Mouse (Mus musculus) left cerebral cortex, adult 2 months (tissue): ENCODE measurements around the gene Myo1h. TPM values are rescaled to one million over a fixed set of nuclear protein-coding genes. Genes with fewer than 3 reads are reported as not detected.

Experiments
- DNase-seq, 2 experiments: peaks; one replicate each; pipeline ENCODE4 v3.0.0; 2021 to 2022; ENCODE audit warnings: low spot score in 2 of 2, mixed read lengths in 1 of 2; ENCODE audit errors: extremely low spot score in 1 of 2
- H3K27ac ChIP-seq: fragments of 200-600 bp; 2 replicates; pipeline ENCODE4 v1.8.1; 2022
- H3K4me3 ChIP-seq: fragments of 200-600 bp; 2 replicates; pipeline ENCODE4 v1.8.1; 2022
- CTCF ChIP-seq: fragments of 200-600 bp; IDR thresholded peaks from 2 replicates; pipeline ENCODE4 v1.8.1; 2022; ENCODE audit warnings: antibody characterized with exemption, mild to moderate bottlenecking, moderate library complexity
- intact Hi-C: fragments of 180-260 bp; cut with DNase I; formaldehyde crosslinking; loops from one replicate; pipeline ENCODE4 v1.15.1; 2025
- total RNA-seq, 2 experiments: library from RNA; stranded (reverse); gene quantifications; 2 replicates each; pipeline ENCODE4 v1.2.3; 2021

The Myo1h gene
- total RNA-seq, 2 experiments from 2014 or later, result 1.6 to 2.6 TPM

DNA sequence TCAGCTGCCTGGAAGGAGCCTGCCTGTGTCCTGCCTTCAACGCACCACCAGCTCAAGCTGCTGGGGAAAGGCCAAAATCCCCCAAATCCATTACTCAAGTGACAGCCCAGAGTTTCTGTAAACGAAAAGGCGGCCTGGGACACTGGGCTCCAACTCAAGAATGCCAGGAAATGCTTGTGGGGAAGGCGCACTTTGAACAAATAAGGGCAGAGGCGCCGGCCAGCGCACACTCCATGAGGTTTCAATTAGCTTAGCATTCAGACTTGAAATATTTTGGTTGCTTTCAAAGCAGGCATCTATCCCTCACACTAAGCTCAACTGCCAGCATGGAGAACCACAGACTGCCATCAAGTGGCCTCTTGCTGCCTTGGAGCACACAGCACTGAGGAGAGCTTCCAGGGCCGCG is 81.4 kb downstream of the Myo1h start:
- TF ChIP-seq CTCF, result no peak; the same call in 1 of the 2 replicates
- peak overlapping the region; percentile 50; the same call in 1 of the 2 replicates for H3K27ac ChIP-seq
- intact Hi-C loops, result no loop called here
- H3K4me3 ChIP-seq, result no peak overlapping the region
- no peak for DNase-seq

DNA sequence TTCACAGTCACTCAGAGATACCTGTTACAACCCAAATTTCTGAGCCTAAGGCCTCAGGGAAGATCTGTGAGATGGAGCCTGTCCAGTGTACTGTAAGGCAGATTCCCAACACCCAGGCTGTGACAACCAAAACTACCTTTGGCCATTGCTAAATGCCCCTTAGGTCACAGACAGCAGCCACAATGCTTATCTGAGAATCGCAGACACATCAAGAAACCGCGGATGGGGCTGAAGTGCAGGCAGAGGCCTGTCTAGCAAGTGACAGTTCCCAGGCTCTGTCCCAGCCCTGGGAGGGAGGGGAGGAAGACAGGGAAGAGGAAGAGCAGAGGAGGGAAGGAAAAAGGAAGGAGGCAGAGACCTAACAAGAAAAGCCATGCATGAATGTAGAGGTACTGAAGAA is 82.4 kb downstream of the Myo1h start:
- intact Hi-C loops, result no loop called here
- Histone ChIP-seq H3K27ac (no peak overlapping the region; the same call in 1 of the 2 replicates), H3K4me3 (no peak overlapping the region)
- no peak for TF ChIP-seq CTCF
- DNase-seq, result no peak

DNA sequence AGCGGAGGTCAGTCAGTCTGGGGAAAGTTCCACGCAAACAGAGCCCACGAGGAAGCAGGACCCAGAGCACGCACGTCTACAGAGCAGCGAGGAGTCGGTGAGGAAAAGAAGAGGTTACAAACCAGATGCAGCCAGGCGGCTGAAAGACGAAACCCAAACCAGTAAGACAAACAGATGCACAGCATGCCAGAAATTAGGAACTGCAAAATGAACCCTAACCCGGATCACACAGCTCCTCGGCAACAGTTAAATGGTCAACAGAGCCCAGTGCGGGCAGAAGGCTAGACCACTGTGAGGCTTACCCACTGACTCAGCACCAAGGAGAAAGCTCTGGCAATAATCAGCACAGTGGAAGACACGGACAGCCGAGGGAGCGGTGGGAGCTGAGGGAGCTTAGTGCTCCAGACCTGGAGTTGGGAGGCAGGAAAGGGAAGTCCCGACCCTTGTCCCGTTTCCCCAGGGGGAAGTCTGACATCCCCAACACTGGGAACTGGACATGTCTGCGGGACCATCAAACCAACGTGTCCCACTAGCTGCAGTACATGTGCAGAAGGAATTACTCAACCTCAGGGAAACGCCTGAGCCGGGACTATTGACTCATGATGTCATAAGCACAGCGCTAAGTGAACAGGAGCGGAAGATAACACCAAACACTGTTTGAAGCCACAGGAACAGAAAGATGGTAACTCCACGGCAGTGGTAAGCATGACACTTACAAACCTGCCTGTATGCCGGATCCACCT is 82.9 kb downstream of the Myo1h start:
- intact Hi-C loops, result no loop called here
- H3K27ac ChIP-seq, result peak overlapping the region; percentile 41; the same call in 1 of the 2 replicates

DNA sequence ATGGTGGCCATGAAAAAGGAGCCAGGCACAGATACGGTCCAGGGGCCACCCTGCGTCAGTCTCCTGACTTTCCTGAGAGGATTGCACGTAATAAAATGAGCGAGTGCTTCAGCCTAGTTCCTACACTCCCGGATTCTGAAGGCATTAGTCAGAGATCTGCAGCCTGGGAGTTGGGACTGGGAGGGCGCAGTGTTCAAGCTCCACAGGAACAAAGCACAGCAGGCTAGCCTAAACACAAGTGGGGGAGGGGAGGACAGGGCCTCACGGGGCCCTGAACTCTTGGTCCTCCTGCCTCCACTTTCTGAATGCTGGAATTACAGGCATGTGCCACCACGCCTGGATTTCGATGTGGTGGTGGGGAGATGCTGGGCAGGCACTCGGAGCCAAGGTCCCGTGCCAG is 83.6 kb downstream of the Myo1h start:
- intact Hi-C loops, result no loop called here
- H3K27ac ChIP-seq, result peak overlapping the region; percentile 41; the same call in 1 of the 2 replicates

More for the DNA sequence above, 82.9 kb downstream of the Myo1h start:
- H3K4me3 ChIP-seq, result no peak overlapping the region
- no peak for DNase-seq
- TF ChIP-seq CTCF, result no peak

DNA sequence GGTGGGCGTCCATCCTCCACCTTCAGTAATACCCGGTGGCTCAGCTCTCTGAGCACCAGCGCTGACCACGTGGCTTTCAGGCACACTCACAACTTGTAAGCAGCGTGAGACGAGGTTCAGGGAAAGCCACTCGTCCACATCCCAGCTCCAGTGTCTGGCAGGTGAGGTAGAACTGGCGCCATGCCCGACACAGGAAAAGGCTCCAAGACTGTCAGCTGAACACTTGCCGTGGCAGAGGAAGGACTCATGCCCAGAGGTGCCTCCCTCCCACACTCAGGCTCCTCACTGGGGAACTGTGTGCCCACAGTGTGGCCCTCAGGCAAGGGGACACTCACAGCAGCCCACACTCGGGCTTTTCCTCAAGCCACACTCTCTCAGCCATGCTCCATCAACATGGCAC is 84.2 kb downstream of the Myo1h start:
- Histone ChIP-seq H3K27ac (peak overlapping the region; percentile 44; the same call in 1 of the 2 replicates), H3K4me3 (no peak overlapping the region)
- TF ChIP-seq CTCF, result no peak
- intact Hi-C loops, result no loop called here
- DNase-seq, result no peak

More for the DNA sequence above, 83.6 kb downstream of the Myo1h start:
- DNase-seq, result no peak
- TF ChIP-seq CTCF, result no peak
- no peak overlapping the region for H3K4me3 ChIP-seq

DNA sequence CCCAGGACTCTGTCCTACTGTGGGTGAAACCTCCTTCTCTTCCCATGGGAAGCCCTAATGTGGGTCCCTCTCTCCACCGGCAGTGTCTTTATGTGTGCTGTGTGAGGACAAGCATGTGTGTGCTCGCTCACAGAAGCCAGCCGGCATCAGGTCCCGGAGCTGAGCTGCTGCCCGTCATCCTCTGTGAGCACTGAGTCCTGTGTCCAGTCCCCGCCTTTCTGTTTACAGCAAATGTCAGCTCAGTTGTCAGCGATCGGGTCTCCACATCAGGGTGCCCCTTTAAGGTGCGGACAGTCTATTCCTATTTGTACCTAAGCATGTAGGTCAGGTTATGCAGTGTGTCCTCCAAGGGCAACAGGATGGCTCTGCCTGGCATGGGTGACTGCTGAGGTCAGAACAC is 84.6 kb downstream of the Myo1h start:
- TF ChIP-seq CTCF, result no peak
- intact Hi-C loops, result no loop called here
- DNase-seq, result no peak
- peak overlapping the region; percentile 44; the same call in 1 of the 2 replicates for H3K27ac ChIP-seq
- no peak overlapping the region for H3K4me3 ChIP-seq

DNA sequence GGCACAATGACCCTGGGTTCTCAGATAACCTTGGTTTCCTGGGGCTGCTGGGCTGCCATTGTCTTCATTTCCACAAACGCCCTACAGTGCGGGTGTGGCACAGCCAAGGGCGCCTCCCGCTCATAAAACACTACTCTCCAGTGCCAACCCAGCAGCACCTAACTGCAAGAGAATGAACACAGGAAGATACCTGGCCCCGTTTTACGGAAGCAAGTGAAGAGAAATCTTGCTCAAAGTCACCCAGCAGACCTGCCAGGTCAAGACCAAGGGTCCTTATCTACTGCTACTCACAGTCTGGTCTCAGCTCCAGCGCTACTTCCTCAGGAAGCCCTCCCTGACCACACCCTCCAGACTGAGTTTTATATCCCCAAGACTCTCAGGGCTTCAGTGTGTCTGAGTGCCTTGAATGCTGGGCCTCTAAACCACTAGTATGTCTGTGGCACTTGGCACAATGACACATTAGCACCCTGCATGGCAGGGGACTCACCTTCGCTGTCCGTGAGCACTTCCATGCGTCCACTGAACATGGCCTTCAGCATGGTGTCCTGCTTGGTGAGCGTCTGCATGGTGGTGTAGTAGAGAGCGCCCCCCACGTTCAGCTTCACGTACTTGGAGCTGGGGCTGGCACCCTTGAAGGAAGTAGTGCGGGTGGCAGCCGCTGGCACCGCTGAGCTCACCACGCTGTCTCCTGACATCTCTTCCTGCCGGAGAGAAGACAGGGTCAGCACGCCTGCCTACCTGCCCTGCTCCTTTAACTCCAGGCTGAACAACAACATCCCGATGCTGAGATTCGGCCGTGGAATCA is 85.6 kb downstream of the Myo1h start:
- intact Hi-C loops, result no loop called here
- TF ChIP-seq CTCF, result no peak
- no peak for DNase-seq
- Histone ChIP-seq H3K4me3 (no peak overlapping the region), H3K27ac (peak overlapping the region; percentile 25; the same call in 1 of the 2 replicates)

DNA sequence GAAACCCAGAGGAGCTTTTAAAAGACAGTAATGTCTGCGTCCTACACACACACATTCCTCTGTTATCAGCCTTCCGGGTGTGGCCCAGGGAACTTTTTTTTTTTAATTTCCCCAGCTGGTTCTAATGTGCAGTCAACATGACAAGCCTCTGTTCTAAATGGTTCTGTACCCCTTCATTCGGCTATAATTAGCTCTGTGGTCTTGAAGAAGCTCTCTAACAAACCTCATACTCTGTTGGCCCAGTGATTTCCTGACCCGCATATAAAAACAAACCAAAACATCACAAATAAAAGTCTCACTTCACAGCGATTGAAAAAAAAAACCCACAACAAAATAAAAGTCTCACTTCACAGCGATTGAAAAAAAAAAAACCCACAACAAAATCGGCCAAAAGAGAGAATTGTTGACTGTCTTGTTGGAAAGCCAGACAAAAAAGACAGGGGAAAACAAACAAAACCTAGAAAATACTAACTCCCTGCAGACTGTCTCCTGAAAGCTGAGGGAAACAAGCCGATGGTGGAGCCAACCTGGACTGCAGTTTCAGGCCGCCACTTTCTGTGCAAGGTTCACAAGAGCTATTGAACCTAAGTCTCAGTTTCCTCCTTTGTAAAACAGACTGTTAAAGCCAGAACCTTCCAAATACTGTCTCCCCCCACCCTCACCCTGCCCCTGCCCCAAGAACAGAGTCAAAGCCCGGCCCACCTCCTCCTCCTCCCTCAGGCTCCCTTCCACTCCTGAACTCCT is 89.4 kb downstream of the Myo1h start:
- no peak overlapping the region for H3K4me3 ChIP-seq
- intact Hi-C loops, result no loop called here
- peak overlapping the region; percentile 50; the same call in 1 of the 2 replicates for H3K27ac ChIP-seq
- no peak for DNase-seq
- TF ChIP-seq CTCF, result no peak

DNA sequence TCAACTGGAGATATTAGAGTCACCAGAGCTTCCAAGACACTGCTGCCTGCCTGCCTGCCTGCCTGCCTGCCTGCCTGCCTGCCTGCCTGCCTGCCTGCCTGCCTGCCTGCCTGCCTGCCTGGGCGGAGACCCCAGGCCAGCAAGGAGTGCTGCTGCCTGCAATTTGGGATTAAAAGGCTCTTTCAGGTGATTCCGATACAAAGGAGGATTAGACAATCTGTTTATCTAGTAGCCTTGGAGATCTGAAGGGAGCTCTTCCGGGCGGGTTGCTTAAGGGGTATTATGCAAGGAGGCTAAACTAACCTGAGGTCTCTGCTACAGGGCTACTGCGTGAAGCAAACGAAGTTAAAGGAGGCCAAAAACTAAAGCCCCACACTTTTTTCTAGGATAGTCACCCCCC is 90.0 kb downstream of the Myo1h start:
- no peak overlapping the region for H3K27ac ChIP-seq

DNA sequence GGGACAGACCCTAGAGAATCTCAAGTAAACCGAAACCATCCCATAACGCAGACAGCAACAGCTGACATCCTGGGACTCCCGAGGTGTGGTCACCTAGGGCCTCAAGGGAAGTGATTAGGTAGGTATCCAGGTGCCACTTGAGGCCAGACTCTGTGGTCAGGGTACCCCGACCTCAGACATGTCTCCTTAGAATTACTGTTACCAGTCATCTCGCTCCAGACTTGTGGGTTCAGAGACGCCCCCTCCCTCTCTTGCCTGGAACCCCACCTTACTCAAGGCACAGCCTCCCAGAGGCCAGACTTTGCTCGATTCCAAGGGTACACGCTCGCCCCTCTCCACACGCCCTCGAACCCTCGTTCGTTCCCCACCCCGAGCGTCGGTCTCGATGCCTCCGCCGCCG is 90.8 kb downstream of the Myo1h start:
- peak overlapping the region; percentile 76 for H3K4me3 ChIP-seq
- DNase-seq, result no peak
- peak overlapping the region; percentile 91 for H3K27ac ChIP-seq
- intact Hi-C loops, result loop anchor here (2.0 to 5.0 kb wide), 3 partner anchors 21 to 288 kb away; no protein-coding TSS in a partner anchor
- TF ChIP-seq CTCF, result no peak

More for the DNA sequence above, 90.0 kb downstream of the Myo1h start:
- no peak overlapping the region; the same call in 1 of the 2 replicates for H3K4me3 ChIP-seq
- no peak for DNase-seq
- no peak for TF ChIP-seq CTCF
- intact Hi-C loops, result no loop called here

DNA sequence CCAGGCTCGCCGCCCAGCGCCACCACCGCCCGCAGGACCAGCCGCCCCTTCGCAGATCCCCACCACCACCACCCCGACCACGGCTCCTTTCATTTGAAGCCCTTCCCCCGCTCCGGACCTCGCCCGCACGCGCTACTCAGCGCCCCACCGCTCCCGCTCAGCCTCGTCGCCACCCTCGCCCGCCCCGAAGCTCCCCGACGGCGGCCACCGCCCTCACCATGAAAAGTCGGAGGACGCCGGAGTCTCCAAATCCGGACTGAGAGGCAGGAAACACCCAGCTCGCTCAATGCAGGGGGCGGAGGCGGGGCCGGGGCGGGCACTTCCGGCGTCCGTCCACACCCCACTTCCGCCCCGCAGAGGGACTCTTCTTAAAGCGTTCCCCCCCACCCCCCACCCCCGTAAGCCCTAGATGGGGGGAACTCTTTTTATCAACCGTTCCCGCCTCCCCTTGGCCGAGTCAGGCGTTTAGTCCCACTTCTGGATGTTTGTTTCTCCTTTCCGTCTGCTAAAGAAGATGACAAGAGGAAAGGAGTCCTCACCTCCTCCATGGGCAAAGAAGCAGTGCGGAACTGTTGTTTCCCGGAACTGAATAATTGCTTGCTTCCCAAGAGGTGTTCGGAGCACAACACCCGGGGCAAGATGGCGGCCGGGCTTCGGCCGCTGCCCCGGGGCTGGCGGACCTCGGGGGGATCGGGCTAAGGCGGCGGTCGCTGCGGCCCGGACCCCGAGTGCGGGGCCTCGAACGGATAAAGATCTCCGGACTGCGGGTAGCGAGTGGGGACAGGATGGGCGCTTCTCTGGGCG is 91.4 kb downstream of the Myo1h start, which contains the start of the genes Kctd10 and Ube3b:
TSS of gene Kctd10 (minus strand) at position 300 of the 804 bp plus-strand sequence.
TSS of gene Ube3b (plus strand) at position 399 of the 804 bp plus-strand sequence.
- peak within 1 kb of the TSS; percentile 91 for H3K27ac ChIP-seq
- no peak for TF ChIP-seq CTCF
- H3K4me3 ChIP-seq, result peak within 1 kb of the TSS; percentile 76
- intact Hi-C loops, result loop anchor here (2.0 to 5.0 kb wide), 3 partner anchors 22 to 287 kb away; no protein-coding TSS in a partner anchor
- DNase-seq, result peak; percentile 72 to 79
